Mouse (Mus musculus): Measurements from ENCODE around the gene Tnik.
A peak's percentile ranks its signal among the peaks of the same experiment; 100 is the strongest.

The Tnik gene

GRCm38 (mm10) chr3:28606741-28607140, 343.7 kb downstream of the Tnik start:
- no peak for DNase-seq (ENCODE audit: low read depth, low spot score)

DNA sequence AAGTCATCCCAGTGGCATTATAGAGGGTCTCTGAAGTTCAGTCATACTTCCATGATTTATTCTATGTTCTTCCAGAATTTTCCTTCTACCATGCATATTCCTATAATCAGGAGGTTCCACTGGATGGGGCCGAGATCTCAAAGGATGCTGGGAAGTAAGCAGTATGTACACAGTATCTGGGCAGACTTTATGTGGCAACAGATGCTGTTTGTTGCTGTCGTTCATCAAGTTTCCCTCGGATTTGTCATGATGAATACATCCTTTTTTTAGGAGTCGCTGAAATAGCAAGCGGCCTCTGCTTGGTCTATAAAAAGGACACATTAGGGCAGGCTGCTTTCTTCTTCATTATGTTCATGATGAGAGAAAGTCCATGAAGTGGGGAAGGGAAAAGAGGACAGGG, 349.3 kb downstream of the Tnik start:
- DNase-seq (ENCODE audit: low read depth, low spot score): no peak

DNA sequence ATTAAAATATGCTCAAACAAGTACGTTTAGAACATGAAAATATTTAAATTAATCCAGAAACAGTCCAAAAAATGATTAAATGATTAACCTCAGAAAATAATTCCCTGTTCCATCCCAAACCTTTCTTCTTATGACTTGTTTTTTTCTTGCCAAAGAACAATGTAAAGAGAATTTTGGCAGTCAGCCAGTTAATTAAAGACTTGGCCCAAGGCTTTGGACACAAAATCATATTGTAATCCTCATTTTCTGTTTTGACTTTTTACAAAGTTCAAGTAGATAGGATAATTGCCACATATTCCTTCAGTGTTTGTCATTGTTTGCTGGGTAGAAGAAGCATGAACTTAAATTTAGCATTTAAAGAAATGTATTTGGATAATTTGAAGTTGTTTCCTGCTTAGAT, 353.4 kb downstream of the Tnik start:
- no peak for DNase-seq (ENCODE audit: low read depth, low spot score)

- DNase-seq (ENCODE audit: low read depth, low spot score): no peak
Observed at GRCm38 (mm10) chr3:28617008-28617627, 354.1 kb downstream of the Tnik start.

DNA sequence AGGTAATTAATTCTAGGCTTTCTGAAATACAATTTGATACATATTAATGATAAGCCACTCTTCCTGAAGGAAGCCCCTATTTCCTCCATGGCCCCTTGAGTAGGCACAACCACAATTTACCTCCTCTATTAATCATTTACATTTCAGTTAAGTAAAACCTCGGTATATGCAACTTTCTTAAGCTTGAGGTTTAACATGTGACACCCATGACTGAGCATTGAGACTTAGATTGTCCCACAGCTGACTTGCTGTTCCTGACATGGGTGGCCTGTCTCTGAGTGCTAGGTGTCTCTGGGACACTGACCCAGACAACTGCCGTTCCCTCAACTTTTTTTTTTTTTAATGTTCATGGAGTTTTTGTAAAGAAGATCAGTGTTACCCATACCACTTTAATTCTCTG, 358.8 kb downstream of the Tnik start:
- DNase-seq (ENCODE audit: low read depth, low spot score): no peak

DNA sequence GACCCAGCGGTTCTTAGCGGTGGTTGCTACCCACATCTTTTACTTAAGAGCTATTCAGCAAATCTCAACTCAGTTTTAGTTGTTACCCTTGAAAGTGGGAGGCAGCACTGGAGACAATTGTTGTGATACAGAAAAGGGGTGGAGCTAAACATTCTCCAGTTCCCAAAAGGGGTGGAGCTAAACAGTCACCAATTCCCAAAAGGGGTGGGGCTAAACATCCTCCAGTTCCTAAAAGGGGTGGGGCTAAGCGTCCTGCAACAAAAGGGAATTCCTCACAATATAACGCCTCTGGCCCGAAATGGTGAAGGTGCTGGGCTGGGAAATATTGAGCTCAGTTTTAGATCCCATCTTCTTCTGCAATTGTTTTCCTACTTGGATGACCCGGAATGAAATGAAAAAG, 363.8 kb downstream of the Tnik start:
- DNase-seq (ENCODE audit: low read depth, low spot score): no peak

DNA sequence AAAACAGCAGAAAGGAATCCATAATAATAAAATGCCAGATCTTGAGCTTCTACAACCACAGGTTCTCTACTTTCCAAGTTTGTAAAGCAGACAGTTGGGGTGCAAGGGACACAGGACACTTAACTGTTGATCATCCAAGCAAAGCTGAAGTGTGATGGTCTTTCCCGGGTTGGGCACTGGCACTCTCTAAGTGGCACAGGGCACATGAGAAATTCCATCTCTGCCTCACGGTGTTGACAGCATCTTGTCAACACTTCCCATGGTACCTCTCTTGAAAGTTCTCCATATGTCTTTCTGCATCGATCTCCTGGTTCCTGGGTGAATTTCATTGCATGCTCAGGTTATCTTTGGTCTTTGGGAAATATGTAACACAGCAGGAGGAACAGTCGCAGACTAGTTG, 373.8 kb downstream of the Tnik start:
- DNase-seq (ENCODE audit: low read depth, low spot score): no peak

- peak; percentile 58 for DNase-seq (ENCODE audit: low read depth, low spot score)
Observed at GRCm38 (mm10) chr3:28638957-28639356, 375.9 kb downstream of the Tnik start.

- DNase-seq (ENCODE audit: low read depth, low spot score): no peak
Observed at GRCm38 (mm10) chr3:28643252-28643947, 380.4 kb downstream of the Tnik start.

DNA sequence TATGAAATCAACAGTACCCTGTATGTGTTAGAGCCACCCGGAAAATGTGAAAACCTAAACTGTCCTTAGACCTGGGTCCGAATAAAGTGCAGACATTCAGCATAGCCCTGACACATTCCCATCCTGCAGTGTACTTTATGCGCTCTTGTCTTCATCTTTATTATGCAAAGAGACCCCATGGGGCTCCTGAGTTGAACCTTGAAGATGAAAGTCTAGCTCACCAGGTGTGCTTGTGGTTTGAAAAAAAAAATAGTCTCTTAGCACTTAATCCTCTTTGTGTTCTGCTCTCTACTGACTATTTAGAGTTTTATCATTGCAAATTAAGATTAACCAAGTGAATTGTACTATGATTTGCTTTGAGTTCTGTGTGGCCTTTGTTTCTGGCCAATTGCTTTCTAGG, 389.6 kb downstream of the Tnik start:
- DNase-seq (ENCODE audit: low read depth, low spot score): no peak

- DNase-seq (ENCODE audit: low read depth, low spot score): no peak
Observed at GRCm38 (mm10) chr3:28653043-28653442, 390.0 kb downstream of the Tnik start.

- DNase-seq (ENCODE audit: low read depth, low spot score): no peak
Observed at GRCm38 (mm10) chr3:28654740-28655139, 391.7 kb downstream of the Tnik start.

- DNase-seq (ENCODE audit: low read depth, low spot score): no peak
Observed at GRCm38 (mm10) chr3:28658349-28658748, 395.3 kb downstream of the Tnik start.

DNA sequence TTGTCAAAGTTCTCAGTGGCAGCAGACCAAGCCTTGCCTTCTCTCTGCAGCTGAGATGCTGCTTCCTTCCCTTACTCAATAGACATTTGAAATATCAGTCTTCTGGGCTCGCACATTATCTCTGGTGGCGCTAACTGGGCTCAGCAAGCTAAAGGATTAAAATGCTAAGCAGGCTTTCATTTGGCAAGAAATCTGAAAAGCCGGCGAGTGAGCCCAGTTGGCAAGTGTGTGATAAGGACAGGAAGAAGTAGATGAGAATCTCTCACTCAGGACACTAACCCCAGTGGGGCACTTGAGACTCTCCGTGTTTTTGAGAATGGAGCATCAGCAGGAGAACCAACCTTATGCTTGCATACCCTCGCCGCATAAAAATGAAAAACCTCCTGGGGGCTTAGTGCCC, 417.8 kb downstream of the Tnik start:
- no peak for DNase-seq (ENCODE audit: low read depth, low spot score)

DNA sequence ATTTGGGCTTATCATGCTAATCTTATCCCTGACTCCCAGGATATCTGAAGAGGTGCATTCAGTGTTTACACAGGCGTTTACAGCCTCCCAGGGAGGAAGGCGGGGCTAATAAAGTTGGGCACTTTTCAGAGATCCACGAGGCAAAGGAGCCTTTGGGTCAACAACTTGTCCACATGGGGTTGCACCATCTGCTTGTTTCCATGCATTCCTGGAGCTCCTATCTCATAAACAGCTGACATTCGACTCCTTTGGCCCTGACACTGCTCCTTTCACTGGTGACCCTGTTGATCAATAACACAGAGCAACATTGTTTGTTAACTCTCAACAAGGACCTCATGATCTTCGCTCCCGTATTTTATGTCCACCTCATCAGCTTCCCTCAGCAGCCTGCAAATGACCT, 418.9 kb downstream of the Tnik start:
- no peak for DNase-seq (ENCODE audit: low read depth, low spot score)

GRCm38 (mm10) chr3:28682411-28682810, 419.4 kb downstream of the Tnik start:
- no peak for DNase-seq (ENCODE audit: low read depth, low spot score)

GRCm38 (mm10) chr3:28685510-28685909, 422.5 kb downstream of the Tnik start:
- DNase-seq (ENCODE audit: low read depth, low spot score): no peak

- DNase-seq (ENCODE audit: low read depth, low spot score): no peak
Observed at GRCm38 (mm10) chr3:28694811-28695210, 431.8 kb downstream of the Tnik start.

DNA sequence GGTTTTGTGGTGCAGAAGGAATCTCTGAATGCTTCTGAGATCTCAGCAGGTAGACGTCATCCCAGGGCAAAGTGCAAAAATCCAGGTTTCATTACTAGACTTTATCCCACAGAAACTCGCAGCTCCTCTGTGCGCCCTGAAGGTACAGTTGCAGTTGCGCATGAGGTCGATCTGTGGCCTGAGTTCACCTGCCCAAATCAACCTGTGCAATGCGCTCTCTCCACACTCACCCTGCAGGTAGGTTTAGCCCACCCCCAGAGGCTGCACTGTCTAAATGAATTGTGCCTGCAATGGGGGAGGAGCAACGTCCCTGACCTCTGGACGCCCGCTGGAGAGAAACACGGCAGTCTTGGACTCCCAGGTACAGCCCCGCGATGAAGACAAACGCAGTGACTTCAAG, 432.6 kb downstream of the Tnik start:
- DNase-seq (ENCODE audit: low read depth, low spot score): no peak

GRCm38 (mm10) chr3:28696162-28696561, 433.1 kb downstream of the Tnik start:
- no peak for DNase-seq (ENCODE audit: low read depth, low spot score)

DNA sequence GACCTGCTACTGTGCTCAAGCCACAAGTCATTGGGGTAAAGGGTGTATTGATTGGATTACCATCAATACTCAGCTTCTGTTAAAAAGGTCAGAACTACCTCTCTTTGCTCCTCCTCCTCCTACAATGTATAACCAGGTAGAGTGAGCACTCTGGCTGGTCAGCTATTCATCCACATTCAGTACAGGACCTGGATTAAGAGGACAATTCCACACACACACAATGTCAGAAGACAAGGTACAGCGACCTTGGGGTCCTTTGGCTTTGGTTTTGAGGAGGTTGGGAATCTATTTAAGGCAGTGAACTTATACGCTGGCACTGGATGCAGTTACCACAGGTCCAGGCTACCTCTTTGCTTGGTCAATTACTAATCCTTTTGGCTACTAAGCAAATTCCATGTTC, 434.8 kb downstream of the Tnik start, which contains the start of gene Slc2a2:
Slc2a2 (plus strand) TSS at position 107 of the 400 bp plus-strand sequence.
- DNase-seq (ENCODE audit: low read depth, low spot score): no peak

GRCm38 (mm10) chr3:28699601-28700000, 436.6 kb downstream of the Tnik start:
- DNase-seq (ENCODE audit: low read depth, low spot score): no peak

GRCm38 (mm10) chr3:28705522-28706137, 442.6 kb downstream of the Tnik start:
- DNase-seq (ENCODE audit: low read depth, low spot score): no peak

Measured in brain, embryonic 18.5 days (tissue).